Mouse (Mus musculus) hindbrain, embryonic 16.5 days (tissue): ENCODE measurements at regions not wholly inside any gene's neighbourhood (a gene's known extent, or its start where the extent isn't known, plus 50 kb on each side); places are given as distances from the start of the nearest gene placed in this dataset.

Experiments used
- ATAC-seq: fragments of 200-750 bp; cut with Nextera tagmentation; 2 replicates; pipeline ENCODE4 v1.8.0; 2017; ENCODE audit warnings: moderate TSS enrichment, moderate library complexity
- H3K27ac ChIP-seq: fragments of 300-500 bp; sonication (generic); 2 replicates; pipeline ENCODE4 v1.5.1; 2014; ENCODE audit warnings: low read depth, mild to moderate bottlenecking, control low read depth, low read length, moderate library complexity
- H3K27me3 ChIP-seq: fragments of 300-500 bp; sonication (generic); replicated peaks from 2 replicates; pipeline ENCODE4 v1.6.1; 2014; ENCODE audit warnings: low read length; ENCODE audit not compliant: control insufficient read depth, insufficient read depth
- H3K36me3 ChIP-seq: fragments of 300-500 bp; sonication (generic); 2 replicates; pipeline ENCODE4 v1.6.1; 2014; ENCODE audit warnings: mild to moderate bottlenecking, low read length, moderate library complexity, mixed read lengths; ENCODE audit not compliant: control insufficient read depth, insufficient read depth
- H3K4me1 ChIP-seq: fragments of 300-500 bp; sonication (generic); 2 replicates; pipeline ENCODE4 v1.6.1; 2014; ENCODE audit warnings: low read depth, low read length; ENCODE audit not compliant: control insufficient read depth, insufficient read depth
- H3K4me2 ChIP-seq: fragments of 300-500 bp; sonication (generic); 2 replicates; pipeline ENCODE4 v1.6.1; 2014; ENCODE audit warnings: mild to moderate bottlenecking, low read length, control low read depth, moderate library complexity
- H3K4me3 ChIP-seq: fragments of 300-500 bp; sonication (generic); 2 replicates; pipeline ENCODE4 v1.5.1; 2014; ENCODE audit warnings: mild to moderate bottlenecking, low read length, control low read depth, moderate library complexity
- H3K9ac ChIP-seq: fragments of 300-500 bp; sonication (generic); 2 replicates; pipeline ENCODE4 v1.6.1; 2014; ENCODE audit warnings: low read depth, mild to moderate bottlenecking, control low read depth, low read length, moderate library complexity
- H3K9me3 ChIP-seq: fragments of 300-500 bp; sonication (generic); 2 replicates; pipeline ENCODE4 v1.6.1; 2014; ENCODE audit warnings: mild to moderate bottlenecking, low read length, moderate library complexity; ENCODE audit not compliant: control insufficient read depth
- WGBS: fragments of 180-500 bp; shearing (Covaris S2); extraction: QIAGEN DNeasy Blood & Tissue Kit; methylation state at CpG from one replicate; pipeline ENCODE4 v1.1.7; 2014; 5-methylcytosine and 5-hydroxymethylcytosine counted together

DNA sequence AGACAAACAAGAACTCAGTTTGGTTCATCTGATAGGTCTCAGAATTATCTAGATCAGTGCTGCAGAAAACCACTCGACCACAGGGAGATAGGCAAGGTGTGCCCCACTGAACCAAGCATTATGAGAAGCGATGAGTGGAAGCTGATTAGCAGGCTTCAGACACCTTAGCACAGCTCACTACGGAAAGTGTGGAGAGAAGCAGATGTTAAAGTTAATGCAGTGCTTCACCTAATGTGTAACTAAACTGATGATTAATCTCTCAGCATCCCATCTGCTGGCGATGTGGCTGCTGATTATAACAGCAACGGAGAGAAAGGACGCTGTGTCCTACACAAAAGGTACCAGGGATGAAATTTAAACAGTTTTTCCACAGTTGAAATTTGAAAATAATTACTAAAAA is 1517.8 kb upstream of the Pcdh20 start:
- Histone ChIP-seq H3K27ac (no peak overlapping the region), H3K36me3 (no peaks in the 10 kb centered on the region), H3K9ac (no peak overlapping the region), H3K4me1 (no peaks in the 10 kb centered on the region), H3K4me3 (no peak overlapping the region), H3K9me3 (no peaks in the 10 kb centered on the region), H3K4me2 (no peak overlapping the region), H3K27me3 (no peaks in the 10 kb centered on the region)
- WGBS = 34% methylated on average over 6 of the region's 6 CpGs
- peak; percentile 68 for ATAC-seq

- H3K9ac ChIP-seq = no peak overlapping the region
- H3K36me3 ChIP-seq = no peaks in the 10 kb centered on the region
- ATAC-seq = no peak
- H3K27me3 ChIP-seq = no peaks in the 10 kb centered on the region
- no peak overlapping the region for H3K4me3 ChIP-seq
- no peak overlapping the region for H3K27ac ChIP-seq
- no peaks in the 10 kb centered on the region for H3K4me1 ChIP-seq
- 59% methylated on average over 1 of the region's 1 CpGs for WGBS
- H3K4me2 ChIP-seq = no peak overlapping the region
- no peaks in the 10 kb centered on the region for H3K9me3 ChIP-seq
Measured at GRCm38 (mm10) chr14:89986072-89986471, 1514.9 kb upstream of the Pcdh20 start.

DNA sequence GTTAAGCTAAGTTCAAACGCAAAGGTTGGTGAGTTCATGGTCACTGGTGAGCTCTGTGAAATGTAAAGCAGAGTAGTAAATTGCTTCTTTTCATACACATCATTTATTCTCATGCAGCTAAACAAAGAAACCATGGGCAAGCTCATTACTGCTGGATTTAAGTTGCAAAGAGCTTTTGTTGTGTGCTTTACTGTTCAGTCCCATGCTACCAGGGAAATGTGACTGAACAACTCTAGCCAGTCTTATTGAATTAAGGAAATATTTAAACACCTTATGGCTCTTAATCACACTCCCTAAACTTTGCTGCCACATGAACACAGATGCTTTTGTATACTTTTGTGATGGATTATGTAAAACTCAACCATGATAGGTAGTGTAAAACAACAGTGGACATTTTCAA is 1514.4 kb upstream of the Pcdh20 start:
- 28% methylated on average over 1 of the region's 1 CpGs for WGBS
- no peak overlapping the region for H3K9ac ChIP-seq
- H3K27ac ChIP-seq = no peak overlapping the region
- no peak for ATAC-seq
- H3K4me3 ChIP-seq = no peak overlapping the region
- H3K4me1 ChIP-seq = no peaks in the 10 kb centered on the region
- H3K27me3 ChIP-seq = no peaks in the 10 kb centered on the region
- no peaks in the 10 kb centered on the region for H3K36me3 ChIP-seq
- no peaks in the 10 kb centered on the region for H3K9me3 ChIP-seq
- no peak overlapping the region for H3K4me2 ChIP-seq
